Mouse (Mus musculus) neural tube, embryonic 11.5 days (tissue): Measurements from ENCODE around the gene Slc44a3. TPM values are rescaled to one million over a fixed set of nuclear protein-coding genes. Genes with fewer than 3 reads are reported as not detected.
A peak's percentile ranks its signal among the peaks of the same experiment; 100 is the strongest.

Experiments used
- ATAC-seq: fragments of 200-750 bp; cut with Nextera tagmentation; 2 replicates; pipeline ENCODE4 v1.8.0; 2017; ENCODE audit warnings: moderate number of reproducible peaks, mild to moderate bottlenecking, moderate TSS enrichment, moderate library complexity; ENCODE audit not compliant: insufficient read depth, low FRiP score, low TSS enrichment
- DNase-seq: peaks from one replicate; pipeline ENCODE4 v3.0.0-alpha.2; 2015; ENCODE audit warnings: low spot score
- H3K27ac ChIP-seq: fragments of 300-500 bp; sonication (generic); 2 replicates; pipeline ENCODE4 v1.5.1; 2014; ENCODE audit warnings: low read depth, mild to moderate bottlenecking, low read length
- H3K27me3 ChIP-seq: fragments of 300-500 bp; sonication (generic); 2 replicates; pipeline ENCODE4 v1.6.1; 2014; ENCODE audit warnings: mild to moderate bottlenecking, low read length, mixed read lengths; ENCODE audit not compliant: control insufficient read depth, insufficient read depth
- H3K36me3 ChIP-seq: fragments of 300-500 bp; sonication (generic); 2 replicates; pipeline ENCODE4 v1.6.1; 2014; ENCODE audit warnings: mild to moderate bottlenecking, low read length, moderate library complexity, mixed read lengths; ENCODE audit not compliant: control insufficient read depth, insufficient read depth
- H3K4me1 ChIP-seq: fragments of 300-500 bp; sonication (generic); 2 replicates; pipeline ENCODE4 v1.6.1; 2014; ENCODE audit warnings: low read length, mixed read lengths; ENCODE audit not compliant: control insufficient read depth, insufficient read depth
- H3K4me2 ChIP-seq: fragments of 300-500 bp; sonication (generic); 2 replicates; pipeline ENCODE4 v1.6.1; 2014; ENCODE audit warnings: low read depth, mild to moderate bottlenecking, moderate library complexity
- H3K4me3 ChIP-seq: fragments of 300-500 bp; sonication (generic); 2 replicates; pipeline ENCODE4 v1.5.1; 2014; ENCODE audit warnings: low read depth, low read length
- H3K9ac ChIP-seq: fragments of 300-500 bp; sonication (generic); 2 replicates; pipeline ENCODE4 v1.6.1; 2014; ENCODE audit warnings: mild to moderate bottlenecking, low read length
- H3K9me3 ChIP-seq: fragments of 300-500 bp; sonication (generic); 2 replicates; pipeline ENCODE4 v1.6.1; 2016; ENCODE audit warnings: low read length; ENCODE audit not compliant: control insufficient read depth
- WGBS: fragments of 180-500 bp; shearing (Covaris S2); extraction: QIAGEN DNeasy Blood & Tissue Kit; methylation state at CpG from one replicate; pipeline ENCODE4 v1.1.7; 2014; 5-methylcytosine and 5-hydroxymethylcytosine counted together
- polyA plus RNA-seq: library from polyadenylated mRNA; unstranded; fragments of >200 nt; fragmentation: Nextera tagmentation; extraction: Ambion mirVana; gene quantifications from 2 replicates; pipeline ENCODE4 v1.2.1, GENCODE M21; 2014

The Slc44a3 gene
- polyA plus RNA-seq = 0.31 and 0.41 TPM in 2 replicates

DNA sequence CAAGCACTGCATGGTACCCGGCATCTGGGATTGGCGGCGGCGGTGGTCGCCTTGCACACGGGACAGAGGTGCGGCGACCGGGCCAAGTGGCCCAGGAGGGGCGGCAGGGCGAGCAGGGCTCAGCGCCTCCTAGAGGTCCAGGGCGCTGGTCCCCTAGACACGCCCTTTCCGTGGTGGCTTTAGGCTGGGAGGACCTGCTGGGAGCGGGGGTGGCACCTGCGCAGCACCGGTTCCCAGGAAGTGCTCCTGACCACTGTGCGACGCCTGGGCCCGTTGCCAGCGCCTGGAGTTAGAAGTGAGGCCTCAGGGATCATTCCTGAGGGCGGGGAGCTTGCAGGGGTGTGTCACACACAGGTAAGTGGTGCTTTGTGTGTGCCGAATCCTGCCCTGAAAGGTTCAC, at the start of gene Slc44a3:
Gene Slc44a3, minus strand, starts transcription at position 229 of the 400 bp plus-strand sequence.
- no peak within 1 kb of the TSS for H3K9ac ChIP-seq
- 3% methylated on average over 24 of the region's 24 CpGs for WGBS
- peaks cover 21% of the 10 kb centered on the region for H3K4me1 ChIP-seq
- DNase-seq (peak; percentile 29), ATAC-seq (peak; percentile 53)
- peaks cover 12% of the 10 kb centered on the region for H3K27me3 ChIP-seq
- no peaks in the 10 kb centered on the region for H3K36me3 ChIP-seq
- no peak within 1 kb of the TSS for H3K27ac ChIP-seq
- peak within 1 kb of the TSS; percentile 42 for H3K4me2 ChIP-seq
- 0 out of 2 replicates have a peak within 1 kb of the TSS, but pooled peaks have one; percentile 16 for H3K4me3 ChIP-seq
- no peaks in the 10 kb centered on the region for H3K9me3 ChIP-seq

DNA sequence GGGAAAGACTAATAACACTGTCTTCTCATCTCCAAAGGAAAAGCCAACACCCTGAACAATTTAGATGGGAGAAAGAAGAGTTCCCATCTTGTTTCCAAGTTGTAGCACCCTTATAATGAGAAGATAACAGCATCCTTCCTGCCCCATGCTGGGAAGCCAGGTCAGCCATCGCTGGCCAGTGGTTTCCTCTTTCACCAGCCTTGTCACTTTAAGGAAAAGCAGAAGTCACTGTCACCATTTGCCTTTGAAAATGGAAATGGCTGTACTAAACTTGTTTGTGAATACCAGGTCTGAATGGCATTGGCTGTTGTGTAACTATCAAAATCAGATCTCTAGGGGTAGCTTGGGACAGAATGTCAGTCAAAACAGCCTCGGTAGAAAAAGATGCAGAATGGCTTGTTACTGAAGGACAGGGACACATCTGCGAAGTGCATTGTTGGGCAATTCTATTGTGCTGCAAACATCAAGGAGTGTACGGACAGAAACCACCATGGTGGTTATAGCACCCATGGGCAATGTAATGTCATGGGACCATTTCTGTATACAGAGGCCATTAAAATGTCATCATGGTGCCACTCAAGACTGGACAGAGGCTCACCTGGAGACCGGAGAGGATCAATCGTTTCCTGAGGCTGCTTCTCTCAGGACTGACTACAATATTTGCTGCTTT, 47.8 kb upstream of the Slc44a3 start:
- H3K4me3 ChIP-seq = no peak overlapping the region
- no peaks in the 10 kb centered on the region for H3K9me3 ChIP-seq
- no peak for DNase-seq

DNA sequence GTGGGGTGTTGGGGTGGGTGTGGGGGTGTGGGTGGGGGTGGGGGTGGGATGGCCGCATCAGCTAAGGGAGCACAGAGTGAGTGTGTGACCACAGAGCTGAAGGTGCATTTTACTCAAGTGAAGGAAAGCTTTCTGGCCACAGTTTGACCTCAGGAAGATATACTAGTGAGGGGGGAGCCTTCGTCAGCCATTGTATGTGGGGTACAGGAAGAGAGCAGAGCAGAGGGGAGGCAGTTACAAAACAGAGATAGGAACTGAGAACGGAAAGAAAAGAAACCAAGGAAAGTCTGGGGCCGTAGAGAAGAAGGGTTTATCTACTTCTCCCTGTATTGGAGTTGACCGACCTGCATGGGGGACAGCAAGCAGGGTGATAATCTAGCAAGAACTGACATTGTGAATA, 47.2 kb upstream of the Slc44a3 start:
- ATAC-seq = no peak
- no peaks in the 10 kb centered on the region for H3K4me1 ChIP-seq
- 94% methylated on average over 5 of the region's 5 CpGs for WGBS

More for the DNA sequence above, 47.8 kb upstream of the Slc44a3 start:
- H3K4me1 ChIP-seq = no peaks in the 10 kb centered on the region
- WGBS = 83% methylated on average over 6 of the region's 6 CpGs
- no peaks in the 10 kb centered on the region for H3K27me3 ChIP-seq
- H3K36me3 ChIP-seq = no peaks in the 10 kb centered on the region
- no peak overlapping the region for H3K27ac ChIP-seq
- H3K4me2 ChIP-seq = no peak overlapping the region
- H3K9ac ChIP-seq = no peak overlapping the region
- no peak for ATAC-seq

DNA sequence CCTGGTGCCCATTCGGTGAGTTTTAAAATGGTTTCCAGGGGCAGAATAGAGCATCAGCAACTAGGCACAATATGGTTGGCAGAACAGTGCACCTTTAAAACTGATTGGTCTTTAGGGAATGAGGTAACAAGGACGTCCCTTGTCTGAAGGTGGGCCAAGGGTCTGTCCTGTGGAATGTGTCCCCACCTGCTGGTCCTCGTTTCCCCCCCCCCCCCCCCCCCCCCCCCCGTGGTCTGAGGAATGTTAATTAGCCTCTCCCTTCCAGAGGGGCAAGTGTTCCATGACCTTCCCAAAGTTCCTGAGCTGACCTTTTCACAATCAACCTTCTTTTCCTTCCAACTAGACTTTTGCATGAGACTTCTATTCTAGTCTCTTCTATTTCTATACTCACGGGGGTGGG, 46.5 kb upstream of the Slc44a3 start:
- Histone ChIP-seq H3K9ac (no peak overlapping the region), H3K4me2 (no peak overlapping the region), H3K27me3 (no peaks in the 10 kb centered on the region), H3K27ac (no peak overlapping the region), H3K4me3 (no peak overlapping the region), H3K4me1 (no peaks in the 10 kb centered on the region), H3K36me3 (no peaks in the 10 kb centered on the region), H3K9me3 (no peaks in the 10 kb centered on the region)
- whole genome bisulfite sequencing = 92% methylated on average over 3 of the region's 5 CpGs
- ATAC-seq = no peak
- DNase-seq = no peak

More for the DNA sequence above, 47.2 kb upstream of the Slc44a3 start:
- Histone ChIP-seq H3K36me3 (no peaks in the 10 kb centered on the region), H3K27ac (no peak overlapping the region), H3K4me2 (no peak overlapping the region), H3K9ac (no peak overlapping the region), H3K27me3 (no peaks in the 10 kb centered on the region), H3K4me3 (no peak overlapping the region), H3K9me3 (no peaks in the 10 kb centered on the region)
- no peak for DNase-seq

DNA sequence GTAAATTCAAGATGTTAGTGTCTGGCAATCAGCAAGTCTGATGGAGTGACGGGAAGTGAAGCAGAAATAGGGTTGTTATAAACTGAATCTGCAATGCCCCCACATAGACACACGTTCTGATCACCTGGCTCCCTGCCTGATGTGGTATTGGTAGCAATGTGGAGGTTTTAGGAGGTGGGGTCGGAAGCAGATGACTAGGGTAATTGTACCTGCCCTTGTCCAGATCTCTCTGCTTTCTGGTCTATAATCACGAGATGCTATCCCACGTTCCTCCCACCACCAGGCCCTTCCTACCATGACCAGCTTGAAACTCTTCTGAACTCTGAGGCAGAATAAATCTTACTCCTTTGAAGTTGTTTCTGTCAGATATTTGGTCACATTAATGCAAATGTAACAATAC, 45.4 kb upstream of the Slc44a3 start:
- Histone ChIP-seq H3K27ac (no peak overlapping the region), H3K27me3 (no peaks in the 10 kb centered on the region), H3K4me3 (no peak overlapping the region), H3K4me2 (no peak overlapping the region), H3K4me1 (no peaks in the 10 kb centered on the region), H3K36me3 (no peaks in the 10 kb centered on the region), H3K9me3 (no peaks in the 10 kb centered on the region), H3K9ac (no peak overlapping the region)
- 83% methylated on average over 5 of the region's 5 CpGs for WGBS
- DNase-seq (no peak), ATAC-seq (no peak)

DNA sequence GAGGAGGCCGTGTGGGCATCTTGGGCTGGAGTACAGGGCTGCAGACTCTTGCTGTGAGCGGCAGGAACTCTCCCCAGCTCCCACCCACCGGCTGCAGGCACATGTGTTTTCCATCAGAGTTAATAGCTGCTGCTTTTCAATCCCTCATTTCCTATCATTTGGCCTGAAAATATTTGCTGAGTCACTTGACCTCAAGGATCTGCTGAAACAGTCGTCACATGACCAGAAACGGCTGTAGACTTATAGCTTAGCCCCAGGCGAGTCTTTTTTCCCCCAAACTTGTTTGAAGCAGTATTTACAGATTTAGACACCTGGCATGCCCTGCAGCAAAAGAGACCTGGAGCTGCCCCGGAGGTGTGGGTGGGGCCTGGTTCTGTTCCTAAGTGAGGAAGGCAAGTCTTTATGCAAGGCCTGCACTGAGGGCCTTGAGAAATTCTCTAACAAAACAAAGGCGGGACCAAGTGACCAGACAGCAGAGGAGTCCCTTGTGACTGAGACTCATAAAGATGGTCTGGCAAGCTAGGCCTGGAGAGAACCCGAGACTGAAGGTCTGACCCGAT, 44.9 kb upstream of the Slc44a3 start:
- ATAC-seq = no peak
- Histone ChIP-seq H3K9ac (no peak overlapping the region), H3K36me3 (no peaks in the 10 kb centered on the region), H3K4me2 (no peak overlapping the region), H3K4me1 (no peaks in the 10 kb centered on the region), H3K27me3 (no peaks in the 10 kb centered on the region), H3K9me3 (no peaks in the 10 kb centered on the region), H3K27ac (no peak overlapping the region), H3K4me3 (no peak overlapping the region)
- DNase-seq = peak; percentile 50
- WGBS = 44% methylated on average over 10 of the region's 10 CpGs

DNA sequence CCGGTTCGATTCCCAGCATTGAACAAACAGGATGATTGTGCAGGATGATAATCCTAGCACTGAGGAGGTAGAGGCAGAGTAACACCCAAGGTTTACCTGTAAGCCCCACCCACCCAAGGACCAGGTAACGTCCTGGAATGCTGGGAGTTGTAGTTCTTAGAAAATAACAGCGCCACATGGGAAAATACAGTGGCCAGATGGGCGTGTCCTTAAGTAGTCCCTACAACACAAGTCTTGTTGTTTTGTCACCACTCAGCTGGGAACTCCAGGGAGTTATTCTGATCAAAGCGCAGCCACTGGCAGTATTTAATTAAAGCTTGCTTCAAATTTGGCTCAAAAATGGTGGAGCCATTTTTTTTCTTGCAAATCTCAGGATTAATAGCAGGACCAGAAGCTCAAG, 44.2 kb upstream of the Slc44a3 start:
- Histone ChIP-seq H3K27ac (no peak overlapping the region), H3K4me2 (no peak overlapping the region), H3K27me3 (no peaks in the 10 kb centered on the region), H3K36me3 (no peaks in the 10 kb centered on the region), H3K4me3 (no peak overlapping the region), H3K4me1 (no peaks in the 10 kb centered on the region), H3K9ac (no peak overlapping the region), H3K9me3 (no peaks in the 10 kb centered on the region)
- no peak for DNase-seq
- ATAC-seq = no peak
- WGBS = 65% methylated on average over 6 of the region's 6 CpGs

DNA sequence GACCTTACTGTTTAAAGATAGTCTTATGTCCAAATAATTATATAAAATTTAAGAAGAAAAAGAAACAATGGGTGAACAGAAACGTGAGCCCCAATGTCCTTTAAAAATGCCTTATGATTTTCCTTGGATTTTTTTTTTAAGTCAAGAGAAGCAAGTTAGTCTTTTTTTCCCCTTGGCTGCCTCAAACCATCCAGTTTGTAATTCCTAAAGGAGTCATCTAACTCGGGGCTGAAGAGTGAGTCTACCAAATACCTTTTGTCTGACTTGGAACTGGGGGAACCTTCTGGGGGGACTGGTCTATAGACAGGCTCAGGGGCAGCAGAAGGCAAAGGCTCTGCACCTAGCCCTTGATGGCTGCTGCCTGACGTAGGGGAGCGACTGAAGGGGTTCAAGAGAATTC, 42.2 kb upstream of the Slc44a3 start:
- DNase-seq (no peak), ATAC-seq (no peak)
- H3K4me1 ChIP-seq = no peaks in the 10 kb centered on the region
- no peaks in the 10 kb centered on the region for H3K27me3 ChIP-seq
- no peak overlapping the region for H3K4me2 ChIP-seq
- no peaks in the 10 kb centered on the region for H3K9me3 ChIP-seq
- H3K27ac ChIP-seq = no peak overlapping the region
- no peaks in the 10 kb centered on the region for H3K36me3 ChIP-seq
- no peak overlapping the region for H3K4me3 ChIP-seq
- 88% methylated on average over 4 of the region's 4 CpGs for WGBS
- H3K9ac ChIP-seq = no peak overlapping the region

DNA sequence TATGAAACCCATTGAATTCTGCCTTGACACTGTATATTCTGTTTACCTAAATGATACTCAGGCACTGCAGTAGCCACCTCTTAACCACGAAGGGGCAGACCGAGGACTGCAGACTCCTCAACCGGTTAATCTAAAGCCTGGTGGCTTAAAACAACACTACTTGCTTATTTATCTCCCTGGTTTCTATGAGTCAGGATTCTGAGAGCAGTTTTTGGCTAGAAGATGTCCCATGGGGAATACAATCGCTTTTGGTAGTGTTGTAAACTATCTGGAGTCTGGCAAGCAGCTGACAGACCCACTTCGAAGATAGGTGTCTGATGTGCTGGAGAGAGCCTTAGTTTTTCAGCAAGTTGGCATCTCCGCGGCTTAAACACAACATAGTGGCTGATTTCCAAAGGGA, 41.7 kb upstream of the Slc44a3 start:
- Histone ChIP-seq H3K4me2 (no peak overlapping the region), H3K27me3 (no peaks in the 10 kb centered on the region), H3K4me3 (no peak overlapping the region), H3K36me3 (no peaks in the 10 kb centered on the region), H3K9me3 (no peaks in the 10 kb centered on the region), H3K4me1 (no peaks in the 10 kb centered on the region), H3K9ac (no peak overlapping the region), H3K27ac (no peak overlapping the region)
- no peak for DNase-seq
- 84% methylated on average over 7 of the region's 7 CpGs for WGBS
- no peak for ATAC-seq
